Mouse (Mus musculus): Measurements from ENCODE around the gene Spint4.

Spint4 gene

GRCm38 (mm10) chr2:164734839-164735238 is 36.5 kb downstream of the Spint4 start:
- no peak for DNase-seq

- DNase-seq: no peak
Measured at GRCm38 (mm10) chr2:164735446-164735845, 37.1 kb downstream of the Spint4 start.

GRCm38 (mm10) chr2:164737377-164738090 is 39.2 kb downstream of the Spint4 start:
- DNase-seq: no peak

GRCm38 (mm10) chr2:164739876-164740275 is 41.6 kb downstream of the Spint4 start:
- no peak for DNase-seq

- DNase-seq: no peak
Measured at GRCm38 (mm10) chr2:164744987-164745386, 46.7 kb downstream of the Spint4 start.

GRCm38 (mm10) chr2:164745843-164746479 is 47.7 kb downstream of the Spint4 start, which contains the start of the genes Wfdc3 and Dnttip1:
TSS of gene Wfdc3 (minus strand) at chr2:164745931.
TSS of gene Dnttip1 (plus strand) at chr2:164745983.
- DNase-seq: peak; percentile 90

- DNase-seq: no peak
Measured at GRCm38 (mm10) chr2:164746693-164747092, 48.4 kb downstream of the Spint4 start.

GRCm38 (mm10) chr2:164748191-164748590 is 49.9 kb downstream of the Spint4 start:
- DNase-seq: no peak

GRCm38 (mm10) chr2:164748991-164749390 is 50.7 kb downstream of the Spint4 start:
- DNase-seq: no peak

Measured in cerebellum, adult 9-11 months (tissue).